Mouse (Mus musculus) hematopoietic stem cell, adult 5-6 weeks (primary cell): ENCODE results near the gene Camsap1. TPM values are rescaled to one million over a fixed set of nuclear protein-coding genes. Genes with fewer than 3 reads are reported as not detected.

Experiments used
- ATAC-seq, 2 experiments: fragments of 125-278 bp in 1 of 2; replicated peaks in 1 of 2; 2 replicates each; pipeline ENCODE4 v1.8.0; 2016 to 2017; ENCODE audit warnings: inconsistent platforms in 2 of 2, mild to moderate bottlenecking in 2 of 2, moderate number of reproducible peaks in 2 of 2, low read depth in 1 of 2, moderate TSS enrichment in 1 of 2; ENCODE audit not compliant: low FRiP score in 2 of 2, poor library complexity in 2 of 2, severe bottlenecking in 2 of 2, insufficient read depth in 1 of 2, low TSS enrichment in 1 of 2
- total RNA-seq: library from RNA; stranded (forward); fragments of 172-1452, 232-1000 nt; gene quantifications from 2 replicates; pipeline ENCODE4 v1.2.3, GENCODE M21; 2017

The Camsap1 gene
- total RNA-seq, 1 experiment from 2014 or later, result 18.2 TPM

- ATAC-seq, result no peak
Measured at GRCm38 (mm10) chr2:25987817-25988216, 4.7 kb upstream of the Camsap1 start.

- no peak for ATAC-seq
Measured at GRCm38 (mm10) chr2:25986601-25987000, 3.5 kb upstream of the Camsap1 start.

GRCm38 (mm10) chr2:25982426-25983091 is 523 bp downstream of the Camsap1 start:
- ATAC-seq, result no peak

- ATAC-seq, result no peak
Measured at GRCm38 (mm10) chr2:25982052-25982425, 1.0 kb downstream of the Camsap1 start.

- ATAC-seq, result no peak
Measured at GRCm38 (mm10) chr2:25978997-25979396, 4.1 kb downstream of the Camsap1 start.

- no peak for ATAC-seq
Measured at GRCm38 (mm10) chr2:25977587-25978239, 5.4 kb downstream of the Camsap1 start.

- no peak for ATAC-seq
Measured at GRCm38 (mm10) chr2:25975141-25975770, 7.8 kb downstream of the Camsap1 start.

GRCm38 (mm10) chr2:25970426-25970825 is 12.7 kb downstream of the Camsap1 start:
- no peak for ATAC-seq

GRCm38 (mm10) chr2:25969319-25969718 is 13.8 kb downstream of the Camsap1 start:
- no peak for ATAC-seq

- no peak for ATAC-seq
Measured at GRCm38 (mm10) chr2:25949291-25949690, 33.8 kb downstream of the Camsap1 start.

- ATAC-seq, result no peak
Measured at GRCm38 (mm10) chr2:25947950-25948349, 35.1 kb downstream of the Camsap1 start.

GRCm38 (mm10) chr2:25943822-25944221 is 39.3 kb downstream of the Camsap1 start:
- ATAC-seq, result no peak

- ATAC-seq, result peak; percentile 69 to 86
Measured at GRCm38 (mm10) chr2:25940503-25940902, 42.6 kb downstream of the Camsap1 start.

- ATAC-seq, result peak in 1 of 2 experiments; percentile 9; a peak in 2 of 4 replicates
Measured at GRCm38 (mm10) chr2:25931249-25931859, 51.7 kb downstream of the Camsap1 start.

- no peak for ATAC-seq
Measured at GRCm38 (mm10) chr2:25927821-25928220, 55.3 kb downstream of the Camsap1 start.

- peak; percentile 55 to 58; a peak in 3 of 4 replicates for ATAC-seq
Measured at GRCm38 (mm10) chr2:25924934-25925333, 58.1 kb downstream of the Camsap1 start.

- ATAC-seq, result no peak
Measured at GRCm38 (mm10) chr2:25923799-25924198, 59.3 kb downstream of the Camsap1 start.

- no peak for ATAC-seq
Measured at GRCm38 (mm10) chr2:25919972-25920371, 63.1 kb downstream of the Camsap1 start.
